Mouse (Mus musculus) hindbrain, postnatal 0 days (tissue): ENCODE results near the gene Rtn2. TPM values are rescaled to one million over a fixed set of nuclear protein-coding genes. Genes with fewer than 3 reads are reported as not detected.

Experiments
- ATAC-seq: fragments of 200-750 bp; cut with Nextera tagmentation; 2 replicates; pipeline ENCODE4 v1.8.0; 2017; ENCODE audit warnings: mild to moderate bottlenecking, moderate TSS enrichment, moderate library complexity
- DNase-seq: peaks from one replicate; pipeline ENCODE4 v3.0.0-alpha.2; 2015; ENCODE audit warnings: low spot score
- H3K27ac ChIP-seq: fragments of 300-500 bp; sonication (generic); 2 replicates; pipeline ENCODE4 v1.5.1; 2014; ENCODE audit warnings: mild to moderate bottlenecking
- H3K27me3 ChIP-seq: fragments of 300-500 bp; sonication (generic); 2 replicates; pipeline ENCODE4 v1.6.1; 2014; ENCODE audit warnings: low read length, mixed read lengths; ENCODE audit not compliant: insufficient read depth
- H3K36me3 ChIP-seq: fragments of 300-500 bp; sonication (generic); 2 replicates; pipeline ENCODE4 v1.6.1; 2014; ENCODE audit warnings: low read length, mixed read lengths; ENCODE audit not compliant: insufficient read depth
- H3K4me1 ChIP-seq: fragments of 300-500 bp; sonication (generic); 2 replicates; pipeline ENCODE4 v1.6.1; 2014; ENCODE audit warnings: antibody characterized with exemption, low read length, mixed read lengths; ENCODE audit not compliant: insufficient read depth
- H3K4me2 ChIP-seq: fragments of 300-500 bp; sonication (generic); 2 replicates; pipeline ENCODE4 v1.6.1; 2014; ENCODE audit warnings: low read depth, mild to moderate bottlenecking, low read length, moderate library complexity, mixed read lengths
- H3K4me3 ChIP-seq: fragments of 300-500 bp; sonication (generic); 2 replicates; pipeline ENCODE4 v1.5.1; 2014; ENCODE audit warnings: low read length
- H3K9ac ChIP-seq: fragments of 300-500 bp; sonication (generic); replicated peaks from 2 replicates; pipeline ENCODE4 v1.6.1; 2014; ENCODE audit warnings: mild to moderate bottlenecking, low read length, moderate library complexity, mixed read lengths
- H3K9me3 ChIP-seq: fragments of 300-500 bp; sonication (generic); 2 replicates; pipeline ENCODE4 v1.6.1; 2016; ENCODE audit warnings: low read length, mixed read lengths
- CTCF ChIP-seq: IDR thresholded peaks from 2 replicates; pipeline ENCODE4 v1.5.1; 2016; ENCODE audit warnings: antibody characterized with exemption, control low read depth, low read depth
- WGBS: fragments of 180-500 bp; shearing (Covaris S2); extraction: QIAGEN DNeasy Blood & Tissue Kit; methylation state at CpG from one replicate; pipeline ENCODE4 v1.1.7; 2014; 5-methylcytosine and 5-hydroxymethylcytosine counted together
- polyA plus RNA-seq: library from polyadenylated mRNA; unstranded; fragments of >200 nt; fragmentation: Nextera tagmentation; extraction: Ambion mirVana; gene quantifications from 2 replicates; pipeline ENCODE4 v1.2.1, GENCODE M21; 2015
- total RNA-seq: library from RNA; depleted of rRNA; stranded (reverse); fragments of >200 nt; gene quantifications from 2 replicates; pipeline ENCODE4 v1.2.3, GENCODE M21; 2014

Rtn2 gene
- total and polyA plus RNA-seq, 2 experiments from 2014 or later: 101 to 151 TPM

- TF ChIP-seq CTCF: no peak
- ATAC-seq: no peak
- H3K4me3 ChIP-seq: no peak overlapping the region
- no peaks in the 10 kb centered on the region for H3K9me3 ChIP-seq
- H3K4me2 ChIP-seq: no peak overlapping the region
- no peak for DNase-seq
- H3K9ac ChIP-seq: no peak overlapping the region
- H3K36me3 ChIP-seq: no peaks in the 10 kb centered on the region
- no peak overlapping the region for H3K27ac ChIP-seq
- peaks cover 10% of the 10 kb centered on the region; the same call in 1 of the 2 replicates for H3K4me1 ChIP-seq
- 62% methylated on average over 9 of the region's 9 CpGs for WGBS
- H3K27me3 ChIP-seq: no peaks in the 10 kb centered on the region
These were observed 40.1 kb downstream of the Rtn2 start for GRCm38 (mm10) chr7:19322489-19322888.

GRCm38 (mm10) chr7:19324221-19324620 is 41.8 kb downstream of the Rtn2 start:
- no peak overlapping the region for H3K27ac ChIP-seq
- no peak overlapping the region for H3K4me2 ChIP-seq
- H3K9ac ChIP-seq: no peak overlapping the region
- 72% methylated on average over 11 of the region's 11 CpGs for WGBS
- no peak overlapping the region for H3K4me3 ChIP-seq
- no peak for TF ChIP-seq CTCF
- ATAC-seq (no peak), DNase-seq (no peak)
- H3K4me1 ChIP-seq: peaks cover 13% of the 10 kb centered on the region; the same call in 1 of the 2 replicates
- H3K27me3 ChIP-seq: no peaks in the 10 kb centered on the region
- no peaks in the 10 kb centered on the region for H3K36me3 ChIP-seq
- no peaks in the 10 kb centered on the region for H3K9me3 ChIP-seq

- TF ChIP-seq CTCF: no peak
- Histone ChIP-seq H3K27me3 (no peaks in the 10 kb centered on the region), H3K4me3 (no peak overlapping the region), H3K9ac (no peak overlapping the region), H3K36me3 (no peaks in the 10 kb centered on the region), H3K27ac (0 out of 2 replicates have a peak overlapping the region, but pooled peaks have one; percentile 75), H3K9me3 (no peaks in the 10 kb centered on the region), H3K4me1 (peaks cover 13% of the 10 kb centered on the region; the same call in 1 of the 2 replicates), H3K4me2 (no peak overlapping the region)
- DNase-seq: no peak
- WGBS: 74% methylated on average over 21 of the region's 21 CpGs
- no peak for ATAC-seq
These were observed 43.1 kb downstream of the Rtn2 start for GRCm38 (mm10) chr7:19325262-19326199.

GRCm38 (mm10) chr7:19326359-19326758 is 43.9 kb downstream of the Rtn2 start:
- no peaks in the 10 kb centered on the region for H3K27me3 ChIP-seq
- peak; percentile 44 for ATAC-seq

DNA sequence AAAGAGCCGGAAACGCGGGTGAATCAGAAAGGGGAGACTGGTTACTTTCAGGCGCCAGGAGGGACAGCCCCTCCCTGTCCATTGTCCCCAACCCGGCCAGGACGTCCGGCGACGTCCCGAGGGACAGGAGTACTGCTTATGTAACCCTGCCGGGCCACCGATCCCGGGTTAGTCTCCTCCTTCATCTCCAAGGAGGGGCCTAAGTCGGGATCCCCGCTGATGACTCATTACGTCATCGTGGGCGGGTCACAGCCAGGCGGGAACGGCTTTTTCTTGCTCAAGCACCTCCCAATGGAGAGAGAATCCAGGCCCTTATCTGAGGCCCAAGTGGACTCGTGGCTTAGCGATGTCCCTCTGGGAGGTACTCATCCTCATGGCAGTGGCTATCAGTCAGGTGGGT is 44.7 kb downstream of the Rtn2 start:
- ATAC-seq (peak; percentile 52; the same call in 1 of the 2 replicates), DNase-seq (peak; percentile 84)
- H3K27me3 ChIP-seq: no peaks in the 10 kb centered on the region
- no peak for TF ChIP-seq CTCF
- under 1% methylated on average over 22 of the region's 22 CpGs for WGBS
- H3K27ac ChIP-seq: peak overlapping the region; percentile 75; the same call in 1 of the 2 replicates
- peak overlapping the region; percentile 38 for H3K4me3 ChIP-seq
- H3K9ac ChIP-seq: peak overlapping the region; percentile 31
- H3K4me1 ChIP-seq: peaks cover 13% of the 10 kb centered on the region; the same call in 1 of the 2 replicates
- H3K4me2 ChIP-seq: peak overlapping the region; percentile 70
- no peaks in the 10 kb centered on the region for H3K9me3 ChIP-seq
- no peaks in the 10 kb centered on the region for H3K36me3 ChIP-seq

More at GRCm38 (mm10) chr7:19326359-19326758, 43.9 kb downstream of the Rtn2 start:
- peak; percentile 80 for DNase-seq
- H3K4me3 ChIP-seq: peak overlapping the region; percentile 38
- under 1% methylated on average over 20 of the region's 20 CpGs for WGBS
- peak overlapping the region; percentile 31 for H3K9ac ChIP-seq
- no peaks in the 10 kb centered on the region for H3K36me3 ChIP-seq
- H3K9me3 ChIP-seq: no peaks in the 10 kb centered on the region
- peak overlapping the region; percentile 75 for H3K27ac ChIP-seq
- H3K4me2 ChIP-seq: peak overlapping the region; percentile 70
- TF ChIP-seq CTCF: no peak
- peaks cover 13% of the 10 kb centered on the region; the same call in 1 of the 2 replicates for H3K4me1 ChIP-seq

DNA sequence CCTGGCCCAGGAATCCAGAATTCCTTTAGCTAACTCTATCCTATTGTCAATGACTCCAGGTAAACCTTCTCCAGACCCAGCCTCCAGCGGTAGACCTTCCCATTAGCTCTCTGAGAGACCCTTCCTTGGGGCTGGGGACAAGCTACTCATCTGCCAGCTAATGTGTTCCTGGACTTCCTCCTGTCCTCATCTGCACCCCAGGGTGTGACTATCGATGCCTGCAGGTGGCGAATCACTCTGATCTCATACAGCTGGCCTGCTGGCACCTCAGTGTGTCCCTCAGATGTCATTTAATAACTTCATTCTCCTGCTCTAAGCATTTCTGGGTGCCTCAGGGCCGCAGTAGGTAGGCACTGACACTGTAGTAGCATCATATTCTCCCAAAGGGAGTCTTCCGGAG is 45.4 kb downstream of the Rtn2 start:
- Histone ChIP-seq H3K36me3 (no peaks in the 10 kb centered on the region), H3K4me1 (peaks cover 13% of the 10 kb centered on the region; the same call in 1 of the 2 replicates), H3K27ac (no peak overlapping the region), H3K27me3 (no peaks in the 10 kb centered on the region), H3K9ac (no peak overlapping the region), H3K4me3 (no peak overlapping the region), H3K4me2 (peak overlapping the region; percentile 70; the same call in 1 of the 2 replicates), H3K9me3 (no peaks in the 10 kb centered on the region)
- ATAC-seq (no peak), DNase-seq (no peak)
- no peak for TF ChIP-seq CTCF
- 78% methylated on average over 5 of the region's 5 CpGs for WGBS
